Mouse (Mus musculus): Measurements from ENCODE around the gene Thop1. TPM values are rescaled to one million over a fixed set of nuclear protein-coding genes. Genes with fewer than 3 reads are reported as not detected.

Thop1 gene
- polyA plus RNA-seq, 1 experiment, result 139 TPM

GRCm38 (mm10) chr10:81075734-81076133 lies 5.9 kb downstream of the Thop1 start:
- Histone ChIP-seq H3K79me2 (ENCODE audit: control insufficient read depth, insufficient read depth) (peaks cover 8% of the 10 kb centered on the region), H3ac (ENCODE audit: control insufficient read depth, insufficient read length) (no peak overlapping the region), H3K27me3 (ENCODE audit: control insufficient read depth, insufficient read depth, insufficient read length) (no peaks in the 10 kb centered on the region), H3K36me3 (ENCODE audit: control insufficient read depth, insufficient read depth) (peaks cover 4% of the 10 kb centered on the region), H3K4me3 (no peak overlapping the region), H3K4me2 (ENCODE audit: low read depth) (no peak overlapping the region)
- TF ChIP-seq E2F4 (IDR thresholded peaks at IDR 0.05; ENCODE audit: insufficient read depth), result no peak
- TF ChIP-seq POLR2A (IDR thresholded peaks at IDR 0.05; ENCODE audit: insufficient read length, low read depth), result no peak
- TF ChIP-seq MYOG (IDR thresholded peaks at IDR 0.05; ENCODE audit: control insufficient read depth in 1 of 3, insufficient read depth in 1 of 3, insufficient read length in 2 of 3, low read depth in 2 of 3), result no peak
- no peak for TF ChIP-seq POLR2AphosphoS2 (IDR thresholded peaks at IDR 0.05; ENCODE audit: insufficient read length, low read depth)
- TF ChIP-seq TCF3 (IDR thresholded peaks at IDR 0.05; ENCODE audit: insufficient read length, low read depth), result no peak
- no peak for TF ChIP-seq SRF (IDR thresholded peaks at IDR 0.05; ENCODE audit: control insufficient read depth, insufficient read length, low read depth)
- TF ChIP-seq CEBPB (IDR thresholded peaks at IDR 0.05; ENCODE audit: insufficient read depth, poor library complexity, severe bottlenecking), result no peak
- TF ChIP-seq MAX (IDR thresholded peaks at IDR 0.05; ENCODE audit: low read depth), result no peak
- TF ChIP-seq TCF12 (IDR thresholded peaks at IDR 0.05; ENCODE audit: insufficient read depth, poor library complexity, severe bottlenecking), result no peak
- TF ChIP-seq REST (IDR thresholded peaks at IDR 0.05; ENCODE audit: insufficient read depth, insufficient read length), result no peak
- no peak for TF ChIP-seq MYOD1 (IDR thresholded peaks at IDR 0.05; ENCODE audit: control insufficient read depth in 1 of 3, insufficient read length in 2 of 3, low read depth in 2 of 3)
- no peak for TF ChIP-seq USF1 (IDR thresholded peaks at IDR 0.05; ENCODE audit: low read depth)

GRCm38 (mm10) chr10:81076356-81076755 lies 6.5 kb downstream of the Thop1 start:
- no peak overlapping the region for H3ac ChIP-seq (ENCODE audit: control insufficient read depth, insufficient read length)
- peaks cover 4% of the 10 kb centered on the region for H3K36me3 ChIP-seq (ENCODE audit: control insufficient read depth, insufficient read depth)
- no peak overlapping the region for H3K4me2 ChIP-seq (ENCODE audit: low read depth)
- no peak overlapping the region for H3K4me3 ChIP-seq
- peaks cover 1% of the 10 kb centered on the region for H3K79me2 ChIP-seq (ENCODE audit: control insufficient read depth, insufficient read depth)
- H3K27me3 ChIP-seq (ENCODE audit: control insufficient read depth, insufficient read depth, insufficient read length), result no peaks in the 10 kb centered on the region
- TF ChIP-seq POLR2AphosphoS2 (IDR thresholded peaks at IDR 0.05; ENCODE audit: insufficient read length, low read depth) (no peak), USF1 (IDR thresholded peaks at IDR 0.05; ENCODE audit: low read depth) (no peak)

DNA sequence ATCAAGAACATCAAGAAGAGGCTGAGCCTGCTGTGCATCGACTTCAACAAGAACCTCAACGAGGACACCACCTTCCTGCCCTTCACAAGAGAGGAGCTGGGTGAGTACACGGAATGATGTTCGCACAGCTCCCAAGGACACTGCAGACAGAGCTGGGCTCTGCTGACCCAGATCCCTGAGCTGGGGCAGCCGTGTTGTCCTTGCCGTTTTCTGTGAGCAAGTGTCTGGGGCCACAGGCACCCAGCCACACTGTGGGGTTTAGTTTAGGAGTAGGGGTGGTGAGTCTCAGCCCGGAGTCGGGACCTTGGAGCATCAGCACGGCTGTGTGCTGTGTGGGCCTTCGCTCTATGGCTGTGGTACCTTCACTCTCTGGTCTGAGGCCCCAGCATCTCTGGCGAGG lies 8.1 kb downstream of the Thop1 start:
- TF ChIP-seq POLR2AphosphoS2 (IDR thresholded peaks at IDR 0.05; ENCODE audit: insufficient read length, low read depth) (no peak), MYOD1 (IDR thresholded peaks at IDR 0.05; ENCODE audit: control insufficient read depth in 1 of 3, insufficient read length in 2 of 3, low read depth in 2 of 3) (no peak), TCF12 (IDR thresholded peaks at IDR 0.05; ENCODE audit: insufficient read depth, poor library complexity, severe bottlenecking) (no peak), MYOG (IDR thresholded peaks at IDR 0.05; ENCODE audit: control insufficient read depth in 1 of 3, insufficient read depth in 1 of 3, insufficient read length in 2 of 3, low read depth in 2 of 3) (peak in 1 of 3 experiments; percentile 2), MAX (IDR thresholded peaks at IDR 0.05; ENCODE audit: low read depth) (no peak), CEBPB (IDR thresholded peaks at IDR 0.05; ENCODE audit: insufficient read depth, poor library complexity, severe bottlenecking) (no peak), USF1 (IDR thresholded peaks at IDR 0.05; ENCODE audit: low read depth) (no peak)
- no peaks in the 10 kb centered on the region for H3K79me2 ChIP-seq (ENCODE audit: control insufficient read depth, insufficient read depth)
- H3ac ChIP-seq (ENCODE audit: control insufficient read depth, insufficient read length), result no peak overlapping the region
- H3K4me2 ChIP-seq (ENCODE audit: low read depth), result no peak overlapping the region
- peaks cover 8% of the 10 kb centered on the region for H3K36me3 ChIP-seq (ENCODE audit: control insufficient read depth, insufficient read depth)
- no peak overlapping the region for H3K4me3 ChIP-seq
- H3K27me3 ChIP-seq (ENCODE audit: control insufficient read depth, insufficient read depth, insufficient read length), result no peaks in the 10 kb centered on the region

GRCm38 (mm10) chr10:81080008-81080655 lies 10.3 kb downstream of the Thop1 start:
- Histone ChIP-seq H3K27me3 (ENCODE audit: control insufficient read depth, insufficient read depth, insufficient read length) (no peaks in the 10 kb centered on the region), H3K36me3 (ENCODE audit: control insufficient read depth, insufficient read depth) (peaks cover 4% of the 10 kb centered on the region), H3K4me2 (ENCODE audit: low read depth) (no peak overlapping the region), H3K79me2 (ENCODE audit: control insufficient read depth, insufficient read depth) (no peaks in the 10 kb centered on the region), H3K4me3 (no peak overlapping the region), H3ac (ENCODE audit: control insufficient read depth, insufficient read length) (no peak overlapping the region)
- TF ChIP-seq REST (IDR thresholded peaks at IDR 0.05; ENCODE audit: insufficient read depth, insufficient read length) (no peak), TCF12 (IDR thresholded peaks at IDR 0.05; ENCODE audit: insufficient read depth, poor library complexity, severe bottlenecking) (no peak), TCF3 (IDR thresholded peaks at IDR 0.05; ENCODE audit: insufficient read length, low read depth) (no peak), MYOD1 (IDR thresholded peaks at IDR 0.05; ENCODE audit: control insufficient read depth in 1 of 3, insufficient read length in 2 of 3, low read depth in 2 of 3) (no peak), POLR2A (IDR thresholded peaks at IDR 0.05; ENCODE audit: insufficient read length, low read depth) (no peak), POLR2AphosphoS2 (IDR thresholded peaks at IDR 0.05; ENCODE audit: insufficient read length, low read depth) (no peak), USF1 (IDR thresholded peaks at IDR 0.05; ENCODE audit: low read depth) (no peak), CEBPB (IDR thresholded peaks at IDR 0.05; ENCODE audit: insufficient read depth, poor library complexity, severe bottlenecking) (no peak), E2F4 (IDR thresholded peaks at IDR 0.05; ENCODE audit: insufficient read depth) (no peak), MAX (IDR thresholded peaks at IDR 0.05; ENCODE audit: low read depth) (no peak), MYOG (IDR thresholded peaks at IDR 0.05; ENCODE audit: control insufficient read depth in 1 of 3, insufficient read depth in 1 of 3, insufficient read length in 2 of 3, low read depth in 2 of 3) (no peak), SRF (IDR thresholded peaks at IDR 0.05; ENCODE audit: control insufficient read depth, insufficient read length, low read depth) (no peak)

Measured in myocyte (in vitro differentiated cells).